Mouse (Mus musculus): ENCODE measurements around the gene Acvr2a. TPM values are rescaled to one million over a fixed set of nuclear protein-coding genes. Genes with fewer than 3 reads are reported as not detected.
A peak's percentile ranks its signal among the peaks of the same experiment; 100 is the strongest.

Acvr2a gene
- polyA plus RNA-seq, 1 experiment from 2014 or later, result 13.1 TPM

DNA sequence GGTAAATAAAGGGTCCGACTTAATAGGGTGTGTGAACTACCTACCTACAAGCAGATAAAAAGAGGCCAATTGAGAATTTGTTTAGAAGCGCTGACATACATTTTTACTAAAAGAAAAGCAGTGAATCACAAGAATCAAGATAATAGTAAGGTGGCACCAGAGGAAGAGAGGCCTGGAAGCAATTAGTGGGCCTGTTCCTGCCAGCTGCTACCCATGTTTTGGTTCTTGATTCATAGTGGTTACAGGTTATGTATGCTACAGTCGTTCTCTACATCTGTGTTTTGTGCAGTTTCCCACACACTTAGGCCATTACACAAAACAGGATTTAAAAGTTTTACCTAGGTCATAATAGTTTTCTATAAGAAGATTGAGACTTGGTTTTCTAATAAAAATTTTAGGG, 133.9 kb downstream of the Acvr2a start:
- no peak overlapping the region for H3K27ac ChIP-seq (ENCODE audit: low read length)
- no peaks in the 10 kb centered on the region for H3K36me3 ChIP-seq (ENCODE audit: control insufficient read depth, insufficient read depth, low read length)
- 64% methylated on average over 3 of the region's 3 CpGs for WGBS
- no peak for ATAC-seq (ENCODE audit: insufficient read depth, low FRiP score)
- H3K4me3 ChIP-seq (replicated peaks; ENCODE audit: low read length), result peak overlapping the region; percentile 95
- peak overlapping the region; percentile 80 for H3K4me2 ChIP-seq (ENCODE audit: low read depth, low read length)
- H3K9ac ChIP-seq (ENCODE audit: low read length), result no peak overlapping the region
- no peaks in the 10 kb centered on the region for H3K9me3 ChIP-seq (replicated peaks; ENCODE audit: control insufficient read depth, low read length)
- peaks cover 3% of the 10 kb centered on the region for H3K4me1 ChIP-seq (ENCODE audit: control insufficient read depth, insufficient read depth, low read length)
- H3K27me3 ChIP-seq (ENCODE audit: control insufficient read depth, insufficient read depth, low read length), result no peaks in the 10 kb centered on the region

DNA sequence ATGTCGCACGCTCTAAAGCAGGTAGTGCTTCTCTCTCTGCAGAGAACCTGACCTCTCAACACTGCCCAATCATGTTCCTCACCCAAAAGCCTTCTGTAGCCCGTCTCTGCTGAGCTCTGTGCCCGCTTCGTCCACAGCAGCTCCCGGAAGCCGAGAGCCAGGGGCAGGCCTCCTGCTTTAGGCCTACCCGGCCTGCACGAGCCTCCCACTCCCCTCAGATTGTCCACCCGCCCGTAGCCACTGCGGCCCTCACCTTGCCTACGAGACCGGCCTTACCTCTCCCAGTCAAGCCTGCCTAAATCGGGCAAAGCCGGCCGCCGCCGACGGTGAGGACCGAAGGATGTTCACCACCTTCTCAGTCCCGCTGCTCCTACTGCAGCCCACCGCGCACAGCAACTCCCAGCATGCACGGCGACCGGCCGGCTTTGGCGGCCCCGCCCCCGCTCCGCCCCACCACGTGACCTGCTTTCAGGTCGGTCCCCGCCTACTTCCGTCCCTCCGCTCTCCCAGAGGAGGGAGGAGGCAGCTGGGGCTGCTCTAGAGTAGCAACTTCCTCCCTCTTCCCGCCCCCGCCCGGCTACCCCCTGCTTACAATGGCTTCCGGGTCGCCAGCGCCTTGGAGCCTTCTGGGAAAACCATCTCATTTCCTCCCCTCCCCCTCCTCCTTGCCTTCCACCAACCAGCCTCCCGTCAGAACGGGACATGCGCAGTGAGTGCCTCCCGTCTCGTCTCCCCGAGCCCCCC, 135.1 kb downstream of the Acvr2a start, which contains the start of gene Mbd5:
Gene Mbd5 (plus strand): TSS at position 668 of the 744 bp plus-strand sequence.
- Histone ChIP-seq H3K27me3 (ENCODE audit: control insufficient read depth, insufficient read depth, low read length) (no peaks in the 10 kb centered on the region), H3K9ac (ENCODE audit: low read length) (peak within 1 kb of the TSS; percentile 96), H3K4me1 (ENCODE audit: control insufficient read depth, insufficient read depth, low read length) (peaks cover 3% of the 10 kb centered on the region), H3K4me3 (replicated peaks; ENCODE audit: low read length) (peak within 1 kb of the TSS; percentile 95), H3K9me3 (replicated peaks; ENCODE audit: control insufficient read depth, low read length) (no peaks in the 10 kb centered on the region), H3K4me2 (ENCODE audit: low read depth, low read length) (peak within 1 kb of the TSS; percentile 80), H3K27ac (ENCODE audit: low read length) (peak within 1 kb of the TSS; percentile 98), H3K36me3 (ENCODE audit: control insufficient read depth, insufficient read depth, low read length) (no peaks in the 10 kb centered on the region)
- WGBS, result under 1% methylated on average over 48 of the region's 49 CpGs
- peak; percentile 100 for ATAC-seq (ENCODE audit: insufficient read depth, low FRiP score)

DNA sequence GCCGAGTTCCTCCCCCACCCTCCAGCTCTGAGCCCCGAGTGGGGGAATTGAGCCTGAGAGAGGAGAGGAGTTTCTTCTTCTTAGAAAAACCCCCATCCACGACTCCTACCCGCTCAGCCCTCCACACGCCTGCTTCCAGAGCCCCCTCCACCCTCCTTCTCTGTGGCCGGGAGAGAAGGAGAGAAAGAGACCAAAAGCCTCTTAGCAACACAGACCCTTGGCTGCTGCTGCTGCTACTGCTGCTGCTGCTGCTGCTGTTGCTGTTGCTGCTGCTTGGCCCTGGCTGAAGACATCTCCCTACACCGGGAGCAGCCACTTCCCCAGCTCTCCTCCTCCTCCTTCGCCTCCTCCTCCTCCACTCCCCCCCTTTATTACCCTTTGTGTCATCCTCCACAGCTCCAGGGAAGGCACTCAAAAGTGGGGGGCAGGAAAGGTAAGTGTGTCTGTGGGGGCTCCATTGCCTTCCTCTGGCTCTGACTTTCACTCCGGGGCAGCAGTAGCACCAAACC, 135.9 kb downstream of the Acvr2a start:
- Histone ChIP-seq H3K4me2 (ENCODE audit: low read depth, low read length) (peak overlapping the region; percentile 65), H3K27me3 (ENCODE audit: control insufficient read depth, insufficient read depth, low read length) (no peaks in the 10 kb centered on the region), H3K9ac (ENCODE audit: low read length) (peak overlapping the region; percentile 96), H3K36me3 (ENCODE audit: control insufficient read depth, insufficient read depth, low read length) (no peaks in the 10 kb centered on the region), H3K9me3 (replicated peaks; ENCODE audit: control insufficient read depth, low read length) (no peaks in the 10 kb centered on the region), H3K4me1 (ENCODE audit: control insufficient read depth, insufficient read depth, low read length) (peaks cover 3% of the 10 kb centered on the region), H3K27ac (ENCODE audit: low read length) (peak overlapping the region; percentile 98), H3K4me3 (replicated peaks; ENCODE audit: low read length) (peak overlapping the region; percentile 95)
- 0% methylated on average over 9 of the region's 9 CpGs for WGBS
- peak; percentile 44 for ATAC-seq (ENCODE audit: insufficient read depth, low FRiP score)

DNA sequence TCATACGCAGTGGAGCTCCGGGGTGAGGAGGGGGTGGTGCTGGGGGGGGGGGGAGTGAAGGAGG, 136.2 kb downstream of the Acvr2a start, which contains the start of gene Orc4:
Gene Orc4 (minus strand): TSS at position 26 of the 64 bp plus-strand sequence.
- ATAC-seq (ENCODE audit: insufficient read depth, low FRiP score), result no peak
- H3K9me3 ChIP-seq (replicated peaks; ENCODE audit: control insufficient read depth, low read length), result no peaks in the 10 kb centered on the region

DNA sequence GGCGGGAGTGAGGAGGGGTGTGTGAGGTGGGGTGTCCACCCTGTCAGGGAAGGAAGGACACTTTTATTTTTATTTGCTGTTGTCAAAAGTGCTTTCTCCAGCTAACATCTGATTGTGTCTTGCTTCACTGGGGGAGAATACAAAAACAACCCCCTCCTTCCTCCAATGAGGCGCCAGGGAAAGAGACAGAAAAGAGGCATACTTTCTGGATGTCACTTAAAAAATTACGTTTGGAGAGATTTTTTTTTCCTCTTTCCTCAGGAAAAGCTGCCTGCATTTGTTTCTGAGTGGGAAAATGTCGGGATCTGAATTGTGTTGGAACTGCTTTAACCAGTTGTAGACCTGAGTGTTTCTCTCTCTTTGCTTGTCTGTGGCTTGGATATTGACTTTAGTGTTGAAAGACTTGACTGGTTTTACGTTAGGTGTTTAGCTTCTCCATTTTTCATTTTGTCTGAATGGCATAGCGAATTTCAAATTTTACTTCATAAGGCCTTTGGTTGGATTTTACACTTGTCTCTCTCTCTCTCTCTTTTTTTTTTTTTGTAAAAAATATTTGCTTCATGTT, 136.5 kb downstream of the Acvr2a start:
- Histone ChIP-seq H3K36me3 (ENCODE audit: control insufficient read depth, insufficient read depth, low read length) (no peaks in the 10 kb centered on the region), H3K27ac (ENCODE audit: low read length) (peak overlapping the region; percentile 98), H3K9ac (ENCODE audit: low read length) (peak overlapping the region; percentile 96), H3K9me3 (replicated peaks; ENCODE audit: control insufficient read depth, low read length) (no peaks in the 10 kb centered on the region), H3K4me2 (ENCODE audit: low read depth, low read length) (peak overlapping the region; percentile 65), H3K27me3 (ENCODE audit: control insufficient read depth, insufficient read depth, low read length) (no peaks in the 10 kb centered on the region), H3K4me1 (ENCODE audit: control insufficient read depth, insufficient read depth, low read length) (peaks cover 3% of the 10 kb centered on the region), H3K4me3 (replicated peaks; ENCODE audit: low read length) (peak overlapping the region; percentile 95)
- WGBS, result 1% methylated on average over 6 of the region's 6 CpGs
- ATAC-seq (ENCODE audit: insufficient read depth, low FRiP score), result no peak

More for the DNA sequence above, 136.2 kb downstream of the Acvr2a start, which contains the start of gene Orc4:
- 0% methylated on average over 2 of the region's 2 CpGs for WGBS
- Histone ChIP-seq H3K9ac (ENCODE audit: low read length) (peak within 1 kb of the TSS; percentile 96), H3K27me3 (ENCODE audit: control insufficient read depth, insufficient read depth, low read length) (no peaks in the 10 kb centered on the region), H3K4me2 (ENCODE audit: low read depth, low read length) (peak within 1 kb of the TSS; percentile 65), H3K36me3 (ENCODE audit: control insufficient read depth, insufficient read depth, low read length) (no peaks in the 10 kb centered on the region), H3K4me3 (replicated peaks; ENCODE audit: low read length) (peak within 1 kb of the TSS; percentile 95), H3K4me1 (ENCODE audit: control insufficient read depth, insufficient read depth, low read length) (peaks cover 3% of the 10 kb centered on the region), H3K27ac (ENCODE audit: low read length) (peak within 1 kb of the TSS; percentile 98)

Other genes with a start within 250 kb of the Acvr2a start
- gene Mbd5, start 135.4 kb downstream of the Acvr2a start, polyA plus RNA-seq (2015; fragmentation: Nextera tagmentation; extraction: Ambion mirVana), result 26.4 and 27.5 TPM in 2 replicates
- 90.8 and 102 TPM in 2 replicates for gene Orc4, start 136.2 kb downstream of the Acvr2a start, polyA plus RNA-seq (2015; fragmentation: Nextera tagmentation; extraction: Ambion mirVana)